Mouse (Mus musculus): ENCODE results near the gene Kremen2. TPM values are rescaled to one million over a fixed set of nuclear protein-coding genes. Genes with fewer than 3 reads are reported as not detected.

Gene Kremen2
- polyA plus RNA-seq, 1 experiment from 2014 or later, result 2.6 TPM

DNA sequence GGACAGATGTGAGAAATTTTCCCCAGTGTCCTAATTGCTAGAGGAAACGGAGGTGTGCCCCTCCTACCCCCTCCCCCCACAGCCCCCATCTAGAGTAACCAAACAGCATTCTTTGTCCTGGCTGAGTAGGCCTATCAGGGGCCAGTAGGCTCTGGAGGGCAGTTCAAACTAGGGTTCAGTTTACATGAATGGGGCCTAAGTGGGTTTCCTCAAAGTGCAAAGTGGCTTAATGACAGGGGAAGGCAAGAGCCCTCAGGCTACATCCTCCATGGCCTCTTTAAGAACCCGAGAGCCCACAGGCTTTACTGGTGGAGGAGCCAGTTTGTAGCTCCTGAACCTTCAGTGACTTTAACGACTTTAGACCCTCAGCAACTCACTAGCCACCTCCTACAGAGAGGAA lies 49.8 kb downstream of the Kremen2 start:
- Histone ChIP-seq H3K36me3 (ENCODE audit: control insufficient read depth, insufficient read depth, low read length) (no peaks in the 10 kb centered on the region), H3K4me2 (replicated peaks; ENCODE audit: low read depth, low read length) (no peak overlapping the region), H3K9me3 (ENCODE audit: control insufficient read depth, low read length) (no peaks in the 10 kb centered on the region), H3K27ac (ENCODE audit: low read depth, low read length) (no peak overlapping the region), H3K4me1 (replicated peaks; ENCODE audit: control insufficient read depth, insufficient read depth, low read length) (peaks cover 5% of the 10 kb centered on the region; the same call in 1 of the 2 replicates), H3K9ac (ENCODE audit: low read depth, low read length) (no peak overlapping the region), H3K27me3 (ENCODE audit: control insufficient read depth, insufficient read depth, low read length) (peaks cover 24% of the 10 kb centered on the region), H3K4me3 (ENCODE audit: low read depth, low read length) (no peak overlapping the region)
- WGBS, result 18% methylated on average over 3 of the region's 3 CpGs
- ATAC-seq (ENCODE audit: low FRiP score), result no peak
- DNase-seq (ENCODE audit: low spot score), result peak; percentile 6

DNA sequence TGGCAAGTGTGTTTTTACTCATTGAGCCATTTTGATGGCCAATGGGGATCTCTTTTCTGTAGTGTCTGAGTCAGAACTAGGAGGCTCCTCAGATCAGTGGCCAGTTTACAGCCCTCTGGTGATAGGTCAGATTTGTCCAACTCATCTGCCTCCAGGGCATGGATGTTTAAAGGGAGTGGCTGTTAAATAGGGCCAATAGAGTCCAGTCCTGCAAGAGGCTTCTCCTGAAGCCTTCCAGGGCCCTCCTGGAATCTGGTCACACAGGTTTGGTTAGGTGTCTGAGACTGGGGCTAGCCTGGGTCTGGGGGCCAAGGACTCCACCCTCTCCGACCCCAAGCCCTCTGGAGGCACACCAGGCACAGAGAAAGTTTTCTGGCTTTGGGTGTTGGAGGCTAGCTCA lies 51.1 kb downstream of the Kremen2 start:
- ATAC-seq (ENCODE audit: low FRiP score) (no peak), DNase-seq (ENCODE audit: low spot score) (no peak)
- Histone ChIP-seq H3K36me3 (ENCODE audit: control insufficient read depth, insufficient read depth, low read length) (no peaks in the 10 kb centered on the region), H3K4me1 (replicated peaks; ENCODE audit: control insufficient read depth, insufficient read depth, low read length) (peaks cover 3% of the 10 kb centered on the region; the same call in 1 of the 2 replicates), H3K9me3 (ENCODE audit: control insufficient read depth, low read length) (no peaks in the 10 kb centered on the region), H3K4me2 (replicated peaks; ENCODE audit: low read depth, low read length) (no peak overlapping the region), H3K4me3 (ENCODE audit: low read depth, low read length) (no peak overlapping the region), H3K27me3 (ENCODE audit: control insufficient read depth, insufficient read depth, low read length) (peaks cover 18% of the 10 kb centered on the region), H3K27ac (ENCODE audit: low read depth, low read length) (no peak overlapping the region), H3K9ac (ENCODE audit: low read depth, low read length) (no peak overlapping the region)
- WGBS, result 74% methylated on average over 1 of the region's 1 CpGs

Other genes starting within 250 kb of the Kremen2 start
- 16.1 and 17.4 TPM in 2 replicates for gene Zfp213, start 181.6 kb downstream of the Kremen2 start, polyA plus RNA-seq (2014; fragmentation: Nextera tagmentation; extraction: Ambion mirVana)
- 16.5 and 16.7 TPM in 2 replicates for gene Zfp13, start 146.3 kb downstream of the Kremen2 start, polyA plus RNA-seq (2014; fragmentation: Nextera tagmentation; extraction: Ambion mirVana)
- gene Zscan10, start 145.0 kb downstream of the Kremen2 start, polyA plus RNA-seq (2014; fragmentation: Nextera tagmentation; extraction: Ambion mirVana), result 0.32 and 0.34 TPM in 2 replicates
- 0.82 and 0.99 TPM in 2 replicates for gene Mmp25, start 100.6 kb downstream of the Kremen2 start, polyA plus RNA-seq (2014; fragmentation: Nextera tagmentation; extraction: Ambion mirVana)
- 0.15 and 0.79 TPM in 2 replicates for gene Bicdl2, start 85.3 kb downstream of the Kremen2 start, polyA plus RNA-seq (2014; fragmentation: Nextera tagmentation; extraction: Ambion mirVana)
- 49.7 and 52.5 TPM in 2 replicates for gene Hcfc1r1, start 72.2 kb downstream of the Kremen2 start, polyA plus RNA-seq (2014; fragmentation: Nextera tagmentation; extraction: Ambion mirVana)
- gene Thoc6, start 72.0 kb downstream of the Kremen2 start, polyA plus RNA-seq (2014; fragmentation: Nextera tagmentation; extraction: Ambion mirVana), result 56.6 and 56.8 TPM in 2 replicates
- gene Tnfrsf12a, start 68.4 kb downstream of the Kremen2 start, polyA plus RNA-seq (2014; fragmentation: Nextera tagmentation; extraction: Ambion mirVana), result 1.2 and 3.3 TPM in 2 replicates
- gene Cldn6, start 66.6 kb downstream of the Kremen2 start, polyA plus RNA-seq (2014; fragmentation: Nextera tagmentation; extraction: Ambion mirVana), result 12.8 and 18.1 TPM in 2 replicates
- gene Cldn9, start 61.8 kb downstream of the Kremen2 start, polyA plus RNA-seq (2014; fragmentation: Nextera tagmentation; extraction: Ambion mirVana), result 4.1 and 6.5 TPM in 2 replicates
- 0.08 TPM in 1 of 2 replicates, not detected in the other for gene 1520401A03Rik, start 23.1 kb downstream of the Kremen2 start, polyA plus RNA-seq (2014; fragmentation: Nextera tagmentation; extraction: Ambion mirVana)
- 30.2 and 31.3 TPM in 2 replicates for gene Pkmyt1, start 19.5 kb downstream of the Kremen2 start, polyA plus RNA-seq (2014; fragmentation: Nextera tagmentation; extraction: Ambion mirVana)
- 28.0 and 28.9 TPM in 2 replicates for gene Paqr4, start 5.0 kb downstream of the Kremen2 start, polyA plus RNA-seq (2014; fragmentation: Nextera tagmentation; extraction: Ambion mirVana)
- 127 and 135 TPM in 2 replicates for gene Flywch1, start 25.8 kb upstream of the Kremen2 start, polyA plus RNA-seq (2014; fragmentation: Nextera tagmentation; extraction: Ambion mirVana)
- gene Flywch2, start 40.2 kb upstream of the Kremen2 start, polyA plus RNA-seq (2014; fragmentation: Nextera tagmentation; extraction: Ambion mirVana), result 27.7 and 30.5 TPM in 2 replicates
- gene Srrm2, start 44.7 kb upstream of the Kremen2 start, polyA plus RNA-seq (2014; fragmentation: Nextera tagmentation; extraction: Ambion mirVana), result 427 and 573 TPM in 2 replicates
- gene Elob, start 83.3 kb upstream of the Kremen2 start, polyA plus RNA-seq (2014; fragmentation: Nextera tagmentation; extraction: Ambion mirVana), result 1,090 and 1,145 TPM in 2 replicates
- 0.14 TPM in 1 of 2 replicates, not detected in the other for gene Prss33, start 90.2 kb upstream of the Kremen2 start, polyA plus RNA-seq (2014; fragmentation: Nextera tagmentation; extraction: Ambion mirVana)
- gene Prss32, start 98.0 kb upstream of the Kremen2 start, polyA plus RNA-seq (2014; fragmentation: Nextera tagmentation; extraction: Ambion mirVana), result not detected in 2 replicates
- gene Prss41, start 98.3 kb upstream of the Kremen2 start, polyA plus RNA-seq (2014; fragmentation: Nextera tagmentation; extraction: Ambion mirVana), result 0.92 and 1.6 TPM in 2 replicates
- not detected in 2 replicates for gene Prss21, start 122.2 kb upstream of the Kremen2 start, polyA plus RNA-seq (2014; fragmentation: Nextera tagmentation; extraction: Ambion mirVana)
- not detected in 2 replicates for gene Dcpp1, start 135.0 kb upstream of the Kremen2 start, polyA plus RNA-seq (2014; fragmentation: Nextera tagmentation; extraction: Ambion mirVana)
- gene Dcpp2, start 135.0 kb upstream of the Kremen2 start, polyA plus RNA-seq (2014; fragmentation: Nextera tagmentation; extraction: Ambion mirVana), result not detected in 2 replicates
- not detected in 2 replicates for gene Dcpp3, start 171.6 kb upstream of the Kremen2 start, polyA plus RNA-seq (2014; fragmentation: Nextera tagmentation; extraction: Ambion mirVana)
- gene Sbp, start 195.8 kb upstream of the Kremen2 start, polyA plus RNA-seq (2014; fragmentation: Nextera tagmentation; extraction: Ambion mirVana), result not detected in 2 replicates
- not detected in 2 replicates for gene Sbpl, start 209.4 kb upstream of the Kremen2 start, polyA plus RNA-seq (2014; fragmentation: Nextera tagmentation; extraction: Ambion mirVana)
- gene Prss30, start 234.7 kb upstream of the Kremen2 start, polyA plus RNA-seq (2014; fragmentation: Nextera tagmentation; extraction: Ambion mirVana), result not detected in 2 replicates